Mouse (Mus musculus) limb, embryonic 13.5 days (tissue): ENCODE results near the gene Asrgl1. TPM values are rescaled to one million over a fixed set of nuclear protein-coding genes. Genes with fewer than 3 reads are reported as not detected.

ENCODE experiments used
- ATAC-seq: fragments of 200-750 bp; cut with Nextera tagmentation; 2 replicates; pipeline ENCODE4 v1.8.0; 2017; ENCODE audit warnings: low read depth, moderate number of reproducible peaks, moderate TSS enrichment; ENCODE audit not compliant: low FRiP score
- H3K27ac ChIP-seq: fragments of 300-500 bp; sonication (generic); 2 replicates; pipeline ENCODE4 v1.5.1; 2015; ENCODE audit warnings: inconsistent platforms, mild to moderate bottlenecking, moderate library complexity
- H3K27me3 ChIP-seq: fragments of 300-500 bp; sonication (generic); 2 replicates; pipeline ENCODE4 v1.6.1; 2015; ENCODE audit warnings: mild to moderate bottlenecking, inconsistent platforms
- H3K36me3 ChIP-seq: fragments of 300-500 bp; sonication (generic); 2 replicates; pipeline ENCODE4 v1.6.1; 2015; ENCODE audit warnings: inconsistent platforms, mild to moderate bottlenecking, moderate library complexity
- H3K4me1 ChIP-seq: fragments of 300-500 bp; sonication (generic); 2 replicates; pipeline ENCODE4 v1.6.1; 2015; ENCODE audit warnings: inconsistent platforms
- H3K4me2 ChIP-seq: fragments of 300-500 bp; sonication (generic); replicated peaks from 2 replicates; pipeline ENCODE4 v1.6.1; 2015; ENCODE audit warnings: inconsistent platforms, mild to moderate bottlenecking, moderate library complexity
- H3K4me3 ChIP-seq: fragments of 300-500 bp; sonication (generic); 2 replicates; pipeline ENCODE4 v1.5.1; 2015; ENCODE audit warnings: moderate library complexity, mild to moderate bottlenecking, inconsistent platforms
- H3K9ac ChIP-seq: fragments of 300-500 bp; sonication (generic); 2 replicates; pipeline ENCODE4 v1.6.1; 2015; ENCODE audit warnings: mild to moderate bottlenecking, inconsistent platforms
- H3K9me3 ChIP-seq: fragments of 300-500 bp; sonication (generic); 2 replicates; pipeline ENCODE4 v1.6.1; 2016; ENCODE audit warnings: inconsistent platforms
- WGBS: fragments of 180-500 bp; shearing (Covaris S2); methylation state at CpG from one replicate; pipeline ENCODE4 v1.1.7; 2015; 5-methylcytosine and 5-hydroxymethylcytosine counted together
- polyA plus RNA-seq: library from polyadenylated mRNA; unstranded; fragments of >200 nt; fragmentation: Nextera tagmentation; extraction: Ambion mirVana; gene quantifications from 2 replicates; pipeline ENCODE4 v1.2.1, GENCODE M21; 2015

The Asrgl1 gene
- polyA plus RNA-seq, 1 experiment from 2014 or later = 19.0 TPM

GRCm38 (mm10) chr19:9076982-9077660, 58.3 kb downstream of the Asrgl1 start:
- H3K9ac ChIP-seq = no peak overlapping the region
- H3K27ac ChIP-seq = no peak overlapping the region
- no peaks in the 10 kb centered on the region for H3K36me3 ChIP-seq
- no peaks in the 10 kb centered on the region for H3K9me3 ChIP-seq
- H3K4me1 ChIP-seq = peaks cover 5% of the 10 kb centered on the region
- 75% methylated on average over 4 of the region's 4 CpGs for WGBS
- no peaks in the 10 kb centered on the region for H3K27me3 ChIP-seq
- no peak overlapping the region for H3K4me3 ChIP-seq
- H3K4me2 ChIP-seq = no peak overlapping the region
- no peak for ATAC-seq

DNA sequence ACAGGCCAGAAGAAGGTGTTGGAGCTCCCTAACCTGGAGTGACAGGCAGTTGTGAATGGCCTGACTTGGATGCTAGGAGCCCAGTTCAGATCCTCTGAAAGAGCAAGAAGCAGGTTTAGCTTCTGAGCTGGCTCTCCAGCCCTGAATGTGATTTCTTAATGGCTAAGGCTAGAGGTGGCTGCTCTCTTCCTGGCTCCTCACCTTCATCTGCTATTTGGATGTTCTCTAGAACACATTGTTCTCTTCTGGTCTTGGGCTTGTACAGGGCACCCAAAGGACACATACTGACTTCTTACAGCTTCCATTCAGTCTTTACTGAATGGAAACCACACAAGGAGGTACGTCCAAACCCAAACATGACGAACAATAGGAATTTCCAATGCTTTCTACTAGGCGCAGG, 59.4 kb downstream of the Asrgl1 start:
- no peak for ATAC-seq
- Histone ChIP-seq H3K4me1 (peaks cover 6% of the 10 kb centered on the region; the same call in 1 of the 2 replicates), H3K4me2 (no peak overlapping the region), H3K9ac (no peak overlapping the region), H3K36me3 (no peaks in the 10 kb centered on the region), H3K27ac (no peak overlapping the region), H3K9me3 (no peaks in the 10 kb centered on the region), H3K4me3 (no peak overlapping the region), H3K27me3 (no peaks in the 10 kb centered on the region)
- WGBS = 86% methylated on average over 3 of the region's 3 CpGs

DNA sequence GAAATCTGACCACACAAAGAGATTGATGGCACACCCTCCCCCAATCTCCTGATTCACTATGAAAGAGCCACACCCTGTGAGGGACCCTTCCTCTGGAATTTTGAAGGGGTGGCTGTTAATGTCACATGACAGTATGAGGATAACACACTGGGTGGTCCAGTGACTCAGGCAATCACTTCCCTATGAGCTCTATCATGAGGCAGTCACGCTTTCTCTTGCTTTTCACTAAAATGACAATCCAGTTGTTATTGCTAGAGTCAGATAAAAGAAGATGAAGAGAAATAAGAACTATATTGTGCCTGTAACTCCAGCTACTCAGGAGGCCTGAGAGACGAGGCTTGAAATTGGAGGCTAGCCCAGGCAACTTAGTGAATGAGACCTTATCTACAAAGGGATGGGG, 59.9 kb downstream of the Asrgl1 start:
- no peak overlapping the region for H3K4me2 ChIP-seq
- H3K9me3 ChIP-seq = no peaks in the 10 kb centered on the region
- ATAC-seq = no peak
- no peaks in the 10 kb centered on the region for H3K27me3 ChIP-seq
- WGBS = 77% methylated on average over 2 of the region's 2 CpGs
- no peak overlapping the region for H3K9ac ChIP-seq
- H3K36me3 ChIP-seq = no peaks in the 10 kb centered on the region
- H3K4me1 ChIP-seq = peaks cover 11% of the 10 kb centered on the region; the same call in 1 of the 2 replicates
- H3K27ac ChIP-seq = no peak overlapping the region
- no peak overlapping the region for H3K4me3 ChIP-seq

- H3K27ac ChIP-seq = no peak overlapping the region
Observed at GRCm38 (mm10) chr19:9074424-9074823, 61.0 kb downstream of the Asrgl1 start.

DNA sequence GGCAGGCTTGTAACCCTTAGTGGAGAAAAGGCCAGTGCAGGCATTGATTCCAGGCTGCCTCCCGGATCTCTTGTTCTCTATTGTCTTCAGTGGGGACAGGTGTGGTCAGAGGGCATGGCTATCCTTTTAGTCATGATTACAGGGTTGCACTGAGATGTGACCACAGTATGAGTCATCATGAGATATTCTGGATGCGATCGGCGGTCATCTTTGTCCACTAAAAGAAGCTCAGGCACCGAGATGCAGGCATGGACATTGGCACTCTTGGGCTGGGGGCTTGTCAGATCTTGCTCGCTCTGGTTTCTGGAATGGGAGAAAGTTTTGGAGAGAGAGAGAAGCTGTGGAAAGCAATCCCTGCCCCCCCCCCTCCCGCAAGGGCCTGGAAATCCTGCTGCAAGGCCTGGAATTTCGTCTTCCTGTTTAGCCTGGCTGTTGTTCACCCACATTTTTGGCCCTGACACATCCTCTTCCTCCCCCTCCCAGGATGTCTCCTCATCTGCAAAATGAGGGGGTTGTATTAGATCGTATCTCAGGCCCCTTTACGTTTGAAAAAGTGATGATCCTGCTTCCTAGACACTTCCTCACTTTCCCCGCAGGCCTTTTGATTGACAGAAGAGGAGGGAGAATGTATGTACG, 61.5 kb downstream of the Asrgl1 start:
- no peak for ATAC-seq
- Histone ChIP-seq H3K27ac (no peak overlapping the region), H3K9me3 (no peaks in the 10 kb centered on the region)

More at GRCm38 (mm10) chr19:9074424-9074823, 61.0 kb downstream of the Asrgl1 start:
- 67% methylated on average over 4 of the region's 4 CpGs for WGBS
- no peak for ATAC-seq
- no peaks in the 10 kb centered on the region for H3K27me3 ChIP-seq
- H3K4me3 ChIP-seq = no peak overlapping the region
- peaks cover 22% of the 10 kb centered on the region for H3K4me1 ChIP-seq
- H3K9me3 ChIP-seq = no peaks in the 10 kb centered on the region
- H3K9ac ChIP-seq = no peak overlapping the region
- H3K4me2 ChIP-seq = no peak overlapping the region
- no peaks in the 10 kb centered on the region for H3K36me3 ChIP-seq

DNA sequence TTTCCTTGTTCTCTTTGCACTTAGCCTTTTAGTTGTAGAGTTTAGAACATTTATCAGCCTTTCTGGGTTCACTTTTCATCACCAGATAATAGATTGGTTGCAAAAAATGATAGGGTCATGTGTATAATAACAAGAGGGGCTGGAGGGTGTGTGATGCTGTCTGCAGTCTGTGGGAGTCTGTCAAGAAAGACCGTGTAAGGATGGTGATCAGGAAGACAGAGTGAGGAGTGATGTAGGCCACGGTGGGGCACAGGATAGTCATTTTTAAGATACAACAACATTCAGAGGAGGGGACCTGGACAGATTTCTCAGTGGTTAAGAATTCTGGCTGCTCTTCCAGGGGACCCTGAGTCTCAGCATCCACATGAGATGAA, 63.3 kb downstream of the Asrgl1 start:
- Histone ChIP-seq H3K9ac (no peak overlapping the region), H3K27me3 (no peaks in the 10 kb centered on the region), H3K9me3 (no peaks in the 10 kb centered on the region), H3K4me2 (no peak overlapping the region), H3K4me1 (peaks cover 22% of the 10 kb centered on the region), H3K36me3 (no peaks in the 10 kb centered on the region), H3K27ac (peak overlapping the region; percentile 45; the same call in 1 of the 2 replicates), H3K4me3 (no peak overlapping the region)
- 82% methylated on average over 2 of the region's 2 CpGs for WGBS
- ATAC-seq = no peak

More for the DNA sequence above, 61.5 kb downstream of the Asrgl1 start:
- Histone ChIP-seq H3K36me3 (no peaks in the 10 kb centered on the region), H3K9ac (no peak overlapping the region), H3K4me1 (peaks cover 22% of the 10 kb centered on the region), H3K27me3 (no peaks in the 10 kb centered on the region), H3K4me3 (no peak overlapping the region), H3K4me2 (no peak overlapping the region)
- WGBS = 73% methylated on average over 12 of the region's 12 CpGs

DNA sequence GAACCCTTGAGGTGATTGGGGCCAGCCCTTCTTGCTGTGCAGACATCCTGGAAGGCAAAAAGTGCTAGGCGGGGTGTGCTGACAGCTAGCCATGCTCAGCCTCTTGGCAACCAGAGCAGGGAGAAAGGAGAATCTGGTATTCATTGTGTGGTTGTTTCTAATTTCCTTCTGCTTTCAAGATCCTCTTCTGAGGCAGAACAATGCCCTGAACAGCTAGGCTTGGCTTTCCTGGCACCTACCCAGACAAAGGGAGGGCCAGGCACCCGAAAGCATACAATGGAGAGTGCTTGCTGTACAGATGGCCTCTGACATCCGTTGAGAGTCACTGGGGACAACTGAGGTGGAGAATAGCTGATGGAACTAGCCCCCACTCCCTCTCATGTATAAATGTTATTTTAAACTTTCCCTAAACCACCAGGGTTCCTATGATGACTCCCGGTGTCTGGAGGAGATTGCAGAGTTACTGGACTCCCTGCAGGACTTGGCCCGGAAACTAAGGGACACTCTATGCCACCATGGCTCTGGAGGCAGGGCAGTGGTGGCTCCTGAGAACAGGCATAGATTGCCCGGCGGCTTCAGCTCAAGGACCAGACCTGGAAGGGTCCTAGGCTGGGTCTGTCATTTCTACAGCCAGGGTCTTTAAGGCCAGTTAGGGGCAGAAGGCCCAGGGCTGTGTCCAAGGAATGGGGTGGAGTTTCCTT, 63.8 kb downstream of the Asrgl1 start:
- H3K4me3 ChIP-seq = no peak overlapping the region
- no peak overlapping the region for H3K4me2 ChIP-seq
- no peaks in the 10 kb centered on the region for H3K9me3 ChIP-seq
- H3K27me3 ChIP-seq = no peaks in the 10 kb centered on the region
- ATAC-seq = no peak
- no peak overlapping the region for H3K9ac ChIP-seq
- 64% methylated on average over 7 of the region's 7 CpGs for WGBS
- peak overlapping the region; percentile 45; the same call in 1 of the 2 replicates for H3K27ac ChIP-seq
- H3K4me1 ChIP-seq = peaks cover 25% of the 10 kb centered on the region
- H3K36me3 ChIP-seq = no peaks in the 10 kb centered on the region

- Histone ChIP-seq H3K27ac (peak overlapping the region; percentile 48; the same call in 1 of the 2 replicates), H3K4me1 (peaks cover 35% of the 10 kb centered on the region), H3K9ac (no peak overlapping the region), H3K4me3 (no peak overlapping the region), H3K36me3 (no peaks in the 10 kb centered on the region), H3K9me3 (no peaks in the 10 kb centered on the region), H3K27me3 (no peaks in the 10 kb centered on the region), H3K4me2 (no peak overlapping the region)
- WGBS = 58% methylated on average over 2 of the region's 2 CpGs
- ATAC-seq = no peak
Observed at GRCm38 (mm10) chr19:9070316-9070715, 65.1 kb downstream of the Asrgl1 start.

GRCm38 (mm10) chr19:9069687-9070307, 65.6 kb downstream of the Asrgl1 start:
- no peaks in the 10 kb centered on the region for H3K36me3 ChIP-seq
- no peak overlapping the region for H3K4me2 ChIP-seq
- H3K9me3 ChIP-seq = no peaks in the 10 kb centered on the region
- H3K4me1 ChIP-seq = peaks cover 35% of the 10 kb centered on the region
- no peaks in the 10 kb centered on the region for H3K27me3 ChIP-seq
- peak overlapping the region; percentile 48; the same call in 1 of the 2 replicates for H3K27ac ChIP-seq
- 67% methylated on average over 8 of the region's 8 CpGs for WGBS
- no peak overlapping the region for H3K9ac ChIP-seq
- H3K4me3 ChIP-seq = no peak overlapping the region
- ATAC-seq = no peak

GRCm38 (mm10) chr19:9067292-9067691, 68.1 kb downstream of the Asrgl1 start:
- H3K9me3 ChIP-seq = no peaks in the 10 kb centered on the region
- peaks cover 35% of the 10 kb centered on the region for H3K4me1 ChIP-seq
- no peaks in the 10 kb centered on the region for H3K27me3 ChIP-seq
- H3K4me2 ChIP-seq = no peak overlapping the region
- WGBS = 77% methylated on average over 5 of the region's 5 CpGs
- H3K9ac ChIP-seq = no peak overlapping the region
- no peak for ATAC-seq
- no peak overlapping the region for H3K27ac ChIP-seq
- no peaks in the 10 kb centered on the region for H3K36me3 ChIP-seq
- no peak overlapping the region for H3K4me3 ChIP-seq

DNA sequence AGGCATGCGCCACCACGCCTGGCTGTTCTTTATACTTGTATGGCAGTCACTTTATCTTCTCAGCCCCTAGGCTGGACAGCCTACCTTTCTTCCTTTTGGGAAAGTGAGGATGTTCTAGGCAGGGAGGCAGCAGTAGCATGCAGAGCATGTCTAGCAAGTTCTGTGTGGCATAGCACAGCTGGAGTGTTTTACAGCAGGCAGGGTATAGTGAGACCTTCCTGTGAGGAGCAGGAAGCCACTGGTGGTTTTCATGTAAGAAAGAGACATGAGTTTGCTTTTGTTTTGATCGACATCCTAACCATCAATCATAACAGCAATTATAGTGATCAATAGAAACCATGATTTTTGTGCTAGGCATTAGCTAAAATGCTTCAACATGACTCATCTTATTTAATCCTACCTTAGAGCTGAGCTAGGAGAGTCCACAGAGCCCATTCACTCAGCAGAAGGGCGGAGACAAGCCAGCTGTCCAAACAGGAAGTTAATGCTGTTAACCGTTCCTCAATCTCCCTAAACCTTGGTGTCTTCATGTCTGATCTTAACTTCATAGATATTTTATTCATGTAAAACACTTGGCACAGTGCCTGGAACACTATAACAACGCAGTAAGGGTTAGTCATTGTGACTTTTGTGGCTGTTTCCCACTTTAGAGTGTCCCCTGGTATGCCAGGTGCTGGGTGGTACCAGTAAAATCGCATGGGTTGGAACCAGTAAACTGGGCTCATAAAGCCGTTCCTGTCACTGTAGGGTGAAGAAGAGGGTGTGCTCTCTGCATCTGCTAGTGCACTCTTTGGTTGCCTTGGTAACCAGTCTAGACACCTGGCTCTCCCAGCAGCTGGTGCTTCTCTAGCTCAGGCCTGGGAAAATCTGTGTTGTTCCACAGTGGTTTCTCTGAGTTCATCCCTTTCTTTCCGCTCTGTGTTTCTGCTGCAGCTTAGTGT, 69.5 kb downstream of the Asrgl1 start:
- Histone ChIP-seq H3K27ac (no peak overlapping the region; the same call in 1 of the 2 replicates), H3K4me1 (peaks cover 27% of the 10 kb centered on the region), H3K9ac (no peak overlapping the region), H3K4me2 (no peak overlapping the region), H3K27me3 (no peaks in the 10 kb centered on the region), H3K4me3 (no peak overlapping the region), H3K36me3 (no peaks in the 10 kb centered on the region), H3K9me3 (no peaks in the 10 kb centered on the region; the same call in 1 of the 2 replicates)
- ATAC-seq = peak; percentile 86
- 49% methylated on average over 9 of the region's 9 CpGs for WGBS
